Mouse (Mus musculus): ENCODE measurements around the gene Ubqln2.

GRCm38 (mm10) chrX:153451946-153452345, 46.1 kb upstream of the Ubqln2 start:
- no peak for TF ChIP-seq CTCF (IDR thresholded peaks at IDR 0.05; ENCODE audit: borderline replicate concordance, insufficient read depth, low read depth, low read length)
- TF ChIP-seq POLR2A (IDR thresholded peaks at IDR 0.05; ENCODE audit: borderline replicate concordance, insufficient read depth, low read length), result no peak

Data from cerebellum, adult 2 months (tissue).